Mouse (Mus musculus): ENCODE data around the gene Naa10.

Naa10 gene

DNA sequence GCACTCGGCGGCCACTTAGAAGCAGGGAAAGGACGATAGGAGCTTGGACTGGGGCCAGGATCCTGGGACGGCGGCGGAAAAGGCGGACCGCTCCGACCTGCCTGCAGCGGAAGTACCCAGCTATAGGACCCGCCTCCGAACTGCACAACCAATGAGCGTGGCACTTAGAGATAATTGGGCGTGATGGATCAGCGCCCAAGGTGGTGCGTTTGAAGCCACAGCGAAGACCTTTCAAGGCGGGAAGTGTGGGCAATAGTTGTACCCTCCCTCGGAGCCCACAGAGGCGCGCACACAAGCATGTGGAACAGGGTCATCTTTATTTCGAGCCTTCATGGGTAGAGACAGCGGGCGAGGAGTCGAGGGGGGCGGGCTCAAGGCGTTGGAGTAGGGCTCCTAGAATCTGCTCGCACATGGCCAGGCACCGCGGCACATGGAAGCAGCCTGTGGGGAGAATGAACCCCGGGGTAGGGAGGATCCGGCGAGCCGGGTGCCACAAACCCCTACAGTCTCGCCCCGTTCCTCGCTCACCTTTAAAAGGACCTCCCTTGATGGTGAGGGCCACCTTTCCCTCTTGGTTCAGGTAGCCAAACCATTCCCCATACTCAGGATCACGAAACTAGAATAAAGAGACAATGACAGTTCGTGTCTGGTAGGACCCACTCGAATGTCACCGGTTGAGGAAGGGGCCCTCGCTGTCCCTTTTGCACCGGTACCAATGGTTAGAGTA lies at the start of gene Naa10, which contains the start of gene Arhgap4:
Naa10 (minus strand) TSS at position 122 of the 727 bp plus-strand sequence.
Arhgap4 (minus strand) TSS at position 48 of the 727 bp plus-strand sequence.
- peak; percentile 87 for DNase-seq

GRCm38 (mm10) chrX:73970781-73971180 lies 49.0 kb upstream of the Naa10 start:
- DNase-seq = no peak

- DNase-seq = no peak
Measured at GRCm38 (mm10) chrX:73969729-73970128, 48.0 kb upstream of the Naa10 start.

GRCm38 (mm10) chrX:73969167-73969566 lies 47.4 kb upstream of the Naa10 start:
- no peak for DNase-seq

GRCm38 (mm10) chrX:73967177-73968075 lies 45.7 kb upstream of the Naa10 start:
- peak; percentile 90 for DNase-seq

DNA sequence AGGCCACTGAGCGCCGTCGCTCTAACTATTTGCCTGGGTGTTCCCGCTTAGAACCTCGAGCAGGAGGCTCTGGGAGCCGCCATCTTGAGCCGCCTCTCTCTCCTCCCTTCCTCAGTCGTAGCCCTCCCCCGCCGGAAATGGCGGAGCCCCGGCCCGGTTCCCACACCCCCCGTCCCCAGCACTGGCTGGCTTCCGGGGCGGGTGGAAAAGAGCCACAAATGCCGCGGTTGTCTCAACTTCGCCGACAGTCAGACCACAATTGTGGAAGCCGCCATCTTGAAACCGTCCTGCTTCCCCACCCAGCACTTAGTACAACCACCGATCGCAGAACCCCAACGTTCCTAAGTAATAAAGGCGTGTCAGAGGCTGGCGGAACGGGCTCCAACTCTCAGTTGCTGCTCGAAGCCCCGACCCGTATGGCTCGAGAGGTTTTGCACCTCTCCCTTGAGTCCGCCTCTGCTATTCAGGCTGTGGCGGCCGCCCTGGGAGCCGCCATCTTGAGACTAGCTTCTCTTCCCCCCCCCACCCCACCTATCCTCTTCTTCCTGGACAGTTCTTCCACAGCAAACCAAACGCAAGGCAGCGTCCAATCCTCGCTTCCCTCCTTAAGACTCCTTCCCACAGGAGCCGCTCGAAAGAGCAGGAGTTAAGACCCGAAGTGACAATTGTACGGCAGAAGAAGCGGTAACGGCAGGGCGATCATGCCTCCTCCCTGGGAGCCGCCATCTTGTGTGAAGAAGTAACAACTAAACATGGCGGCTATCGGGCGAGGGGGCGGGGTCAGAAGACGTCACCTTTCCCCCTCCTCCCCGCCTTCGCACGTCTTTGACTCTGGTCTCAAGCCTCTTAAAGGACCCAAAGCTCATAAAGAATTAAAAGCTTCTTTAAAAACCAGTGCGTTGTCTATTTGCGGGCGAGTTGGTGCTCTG lies 44.8 kb upstream of the Naa10 start, which contains the start of gene Hcfc1:
Hcfc1 (minus strand) TSS at position 110 of the 929 bp plus-strand sequence.
- peak; percentile 88 for DNase-seq

DNA sequence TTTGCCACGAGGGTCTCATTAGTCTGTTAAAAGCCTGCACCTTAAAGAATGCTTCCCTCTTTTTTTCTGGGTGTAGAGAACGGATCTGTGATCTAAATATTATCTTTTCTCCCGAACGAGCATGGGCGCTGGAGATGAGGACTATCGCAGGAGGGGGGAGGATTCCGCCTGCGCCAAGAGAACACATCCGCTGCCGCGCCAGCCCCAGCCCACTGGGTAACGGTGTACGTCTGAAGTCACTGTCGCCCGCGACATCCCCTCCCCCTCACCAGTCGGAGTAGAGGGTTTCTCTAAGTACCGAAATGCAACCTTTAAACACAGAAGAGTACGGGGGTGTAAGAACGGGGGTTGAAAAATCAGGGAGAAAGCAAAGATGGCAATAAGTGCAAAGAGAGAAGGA lies 43.6 kb upstream of the Naa10 start:
- peak; percentile 40 for DNase-seq

DNA sequence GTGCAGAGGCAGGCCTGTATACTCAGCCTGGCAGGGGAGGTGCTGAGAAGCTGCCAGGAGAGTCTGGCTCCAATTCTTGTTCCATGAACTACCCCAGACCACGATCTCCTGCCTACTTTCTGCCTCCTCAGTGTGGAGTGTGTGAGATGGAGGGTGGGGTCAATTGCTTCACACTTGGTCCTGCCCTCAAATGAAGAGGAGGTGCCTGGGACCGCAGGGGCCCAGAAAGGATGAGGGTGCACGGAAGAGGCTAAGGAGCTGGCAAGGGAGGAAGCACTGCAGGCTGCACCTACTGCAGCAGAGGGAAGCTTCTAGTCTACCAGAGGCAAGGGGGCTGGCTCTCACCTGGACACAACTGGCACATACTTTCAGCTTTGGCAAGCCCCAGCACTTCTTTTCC lies 42.6 kb upstream of the Naa10 start:
- no peak for DNase-seq

GRCm38 (mm10) chrX:73954988-73955387 lies 33.2 kb upstream of the Naa10 start:
- DNase-seq = no peak

GRCm38 (mm10) chrX:73952603-73953002 lies 30.9 kb upstream of the Naa10 start:
- DNase-seq = no peak

- no peak for DNase-seq
Measured at GRCm38 (mm10) chrX:73949341-73949740, 27.6 kb upstream of the Naa10 start.

- DNase-seq = peak; percentile 61
Measured at GRCm38 (mm10) chrX:73948647-73949046, 26.9 kb upstream of the Naa10 start.

- DNase-seq = no peak
Measured at GRCm38 (mm10) chrX:73946896-73947295, 25.2 kb upstream of the Naa10 start.

DNA sequence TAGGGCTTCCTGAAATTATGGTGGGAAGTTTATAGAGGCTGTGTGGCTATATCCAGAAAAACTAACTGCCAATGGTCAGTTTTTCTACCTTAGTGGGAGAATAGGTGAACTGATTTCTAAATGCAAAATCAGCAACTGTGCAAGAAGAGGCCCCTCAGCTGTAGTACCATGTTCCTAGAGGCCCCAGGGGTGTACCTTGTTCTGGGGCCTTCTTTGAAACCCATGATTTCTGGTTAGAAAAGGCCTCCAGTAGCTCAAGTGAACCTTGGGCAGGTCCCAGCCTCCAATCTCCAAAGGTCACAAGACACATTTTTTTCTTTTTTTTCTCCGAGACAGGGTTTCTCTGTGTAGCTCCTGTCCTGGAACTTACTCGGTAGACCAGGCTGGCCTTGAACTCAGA lies 20.6 kb upstream of the Naa10 start:
- DNase-seq = no peak

GRCm38 (mm10) chrX:73941860-73942259 lies 20.1 kb upstream of the Naa10 start:
- no peak for DNase-seq

DNA sequence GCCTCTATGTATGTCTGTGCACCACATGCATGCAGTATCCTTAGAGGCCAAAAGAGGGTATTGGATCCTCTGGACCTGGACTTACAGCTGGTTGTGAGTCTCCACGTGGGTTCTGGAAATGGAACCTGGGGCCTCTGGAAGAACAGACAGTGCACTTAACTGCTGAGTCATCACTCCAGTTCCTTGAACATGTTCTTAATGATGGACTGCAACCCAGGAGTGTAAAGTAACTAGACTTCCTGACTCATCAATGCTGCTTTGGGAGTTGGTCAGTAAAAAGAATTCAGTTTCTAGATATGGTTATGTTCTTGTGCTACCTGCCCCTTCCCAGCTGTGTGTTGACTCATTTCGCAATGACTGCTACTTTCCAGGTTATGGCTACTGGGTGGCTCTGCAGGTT lies 10.1 kb upstream of the Naa10 start:
- no peak for DNase-seq

DNA sequence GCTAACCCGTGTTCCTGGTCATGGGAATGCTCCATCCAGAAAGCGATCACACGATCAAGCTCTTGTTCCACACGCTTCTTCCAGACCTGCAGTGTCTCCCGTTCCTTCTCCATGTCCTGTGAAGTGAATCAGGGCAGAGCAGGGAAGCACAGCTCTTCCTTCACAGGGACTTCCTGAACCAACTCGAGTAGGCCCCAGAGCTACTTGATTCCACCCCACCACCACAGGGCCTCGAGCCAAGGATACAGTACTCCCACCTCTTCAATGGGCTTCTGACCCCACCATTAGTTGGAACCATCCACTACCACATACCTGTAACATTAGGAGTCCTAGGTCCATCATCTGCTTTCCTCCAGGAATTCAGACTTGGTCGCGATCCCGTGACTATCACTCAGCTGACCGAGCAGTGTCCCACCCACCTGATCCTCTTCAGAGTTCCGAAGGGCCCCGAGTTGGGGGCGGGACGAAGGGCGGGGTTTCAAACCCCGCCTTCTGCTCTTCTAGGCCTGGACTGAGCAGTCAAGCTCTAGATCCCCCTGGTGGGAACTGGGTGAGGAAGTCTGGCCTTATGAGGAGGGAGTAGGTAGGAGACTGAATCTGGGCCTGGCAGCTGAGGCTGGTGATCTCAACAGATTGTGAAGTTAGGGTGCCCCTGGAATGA lies 8.8 kb upstream of the Naa10 start, which contains the start of gene Renbp:
Renbp (minus strand) TSS at position 449 of the 661 bp plus-strand sequence.
- DNase-seq = no peak

DNA sequence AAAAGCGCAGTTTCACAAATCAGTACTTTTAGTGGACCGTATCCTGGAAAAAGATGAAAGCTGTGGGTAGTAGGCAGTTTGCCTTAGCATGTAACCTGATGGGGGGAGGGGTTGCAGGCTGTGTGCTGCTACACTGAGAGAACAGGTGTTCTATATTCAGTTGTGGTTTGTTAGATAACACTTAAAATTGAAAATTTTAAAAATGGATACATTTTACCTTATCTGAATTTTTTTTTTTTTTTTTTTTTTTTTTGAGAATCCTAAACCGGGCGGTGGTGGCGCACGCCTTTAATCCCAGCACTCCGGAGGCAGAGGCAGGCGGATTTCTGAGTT lies 772 bp upstream of the Naa10 start:
- no peak for DNase-seq

- no peak for DNase-seq
Measured at GRCm38 (mm10) chrX:73921285-73921822, 390 bp downstream of the Naa10 start.

DNA sequence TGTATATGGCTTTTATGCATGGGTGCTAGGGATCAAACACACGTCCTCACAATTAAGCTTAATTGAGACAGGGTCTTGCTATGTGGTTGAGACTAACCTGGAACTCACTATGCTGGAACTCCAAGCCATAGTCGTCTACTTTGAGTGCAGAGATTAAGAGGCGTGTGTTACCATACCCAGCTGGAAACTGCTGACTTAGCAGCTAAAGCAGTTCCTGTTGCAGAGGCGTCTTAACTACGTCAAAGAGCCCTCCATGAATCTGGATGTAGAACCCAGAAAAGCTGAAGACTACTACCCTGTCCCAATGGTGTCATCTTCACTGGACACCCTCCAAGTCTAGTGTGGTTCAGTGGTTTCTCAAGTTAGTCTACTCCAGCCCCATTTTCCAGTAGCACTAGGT lies 3.1 kb downstream of the Naa10 start:
- no peak for DNase-seq

DNA sequence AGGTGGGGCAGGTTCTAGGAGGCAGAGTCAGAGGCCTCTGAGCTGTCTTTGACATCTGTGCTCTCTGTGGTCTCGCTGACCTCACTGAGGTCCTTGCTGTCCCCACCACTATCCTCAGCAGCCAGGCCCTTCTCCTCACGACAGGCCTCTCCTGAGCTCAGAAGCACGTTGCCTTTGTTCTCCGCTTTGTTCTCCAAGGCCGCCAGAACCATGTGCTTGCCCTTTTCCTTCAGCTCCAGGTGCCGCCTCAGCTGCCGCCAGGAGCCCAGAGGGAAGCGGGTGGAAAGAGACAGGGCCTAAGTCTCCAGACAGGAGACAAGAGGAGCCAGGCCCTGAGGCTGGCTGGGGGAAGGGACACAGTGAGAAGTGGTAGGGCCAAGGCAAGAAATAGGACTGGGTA lies 4.8 kb downstream of the Naa10 start:
- DNase-seq = no peak
